Mouse (Mus musculus) left cerebral cortex, adult 18-20 months (tissue): Measurements from ENCODE around the gene Gm16442. TPM values are rescaled to one million over a fixed set of nuclear protein-coding genes. Genes with fewer than 3 reads are reported as not detected.
"Not testable (repeated sequence)": the region's sequence is repeated elsewhere in the genome, so short reads cannot be mapped to it uniquely, and the experiment has no call there.

Experiments used
- DNase-seq, 2 experiments: peaks; one replicate each; pipeline ENCODE4 v3.0.0; 2021 to 2022; ENCODE audit warnings: low spot score in 2 of 2, mixed read lengths in 1 of 2
- long read RNA-seq, 2 experiments: library from polyadenylated mRNA; stranded (forward); transcript quantifications; one replicate each; pipeline ENCODE4 v2.0.0; 2021
- total RNA-seq, 2 experiments: library from RNA; stranded (reverse); gene quantifications; 2 replicates each; pipeline ENCODE4 v1.2.3; 2021

The Gm16442 gene
- total RNA-seq = not detected
- long read RNA-seq, experiment 1 = 0 reads
- long read RNA-seq, experiment 2 = 0 reads

- not testable (repeated sequence) for DNase-seq
These were observed at the start of gene Gm16442 for GRCm38 (mm10) chr7:20122479-20122878. Gene Gm16442 (minus strand): TSS chr7:20122579.

- not testable (repeated sequence) for DNase-seq
These were observed 45.9 kb upstream of the Gm16442 start, which contains the start of gene Vmn1r94 for GRCm38 (mm10) chr7:20168277-20168676. Gene Vmn1r94 (minus strand): TSS chr7:20168377.

- not testable (repeated sequence) for DNase-seq
These were observed 16.6 kb upstream of the Gm16442 start, which contains the start of gene Vmn1r93 for GRCm38 (mm10) chr7:20138988-20139387. Gene Vmn1r93 (minus strand): TSS chr7:20139088.

- not testable (repeated sequence) for DNase-seq
These were observed 23.0 kb downstream of the Gm16442 start, which contains the start of gene Vmn1r91 for GRCm38 (mm10) chr7:20099380-20099779. Gene Vmn1r91 (plus strand): TSS chr7:20099680.

GRCm38 (mm10) chr7:20078118-20078517 lies 44.3 kb downstream of the Gm16442 start:
- not testable (repeated sequence) for DNase-seq

Other genes starting within 250 kb of the Gm16442 start
- gene Ceacam19, start 234.6 kb downstream of the Gm16442 start, total RNA-seq = not detected
- gene Pvr, start 201.4 kb downstream of the Gm16442 start, total RNA-seq = 10 to 100 TPM; 13.0 to 15.7 TPM
- not detected for gene Igsf23, start 171.8 kb downstream of the Gm16442 start, total RNA-seq
- gene Ceacam20, start 157.2 kb downstream of the Gm16442 start, total RNA-seq = not detected
- gene Nlrp9b, start 131.1 kb downstream of the Gm16442 start, total RNA-seq = not detected
- not detected for gene Vmn1r91, start 22.9 kb downstream of the Gm16442 start, total RNA-seq
- gene Vmn1r93, start 16.5 kb upstream of the Gm16442 start, total RNA-seq = not detected
- gene Vmn1r94, start 45.8 kb upstream of the Gm16442 start, total RNA-seq = not detected
- not detected for gene Vmn1r95, start 71.1 kb upstream of the Gm16442 start, total RNA-seq
- not detected for gene Gm6164, start 83.0 kb upstream of the Gm16442 start, total RNA-seq
- not detected for gene Gm4498, start 111.2 kb upstream of the Gm16442 start, total RNA-seq
- not detected for gene Gm5890, start 140.3 kb upstream of the Gm16442 start, total RNA-seq
- not detected for gene Gm4133, start 211.5 kb upstream of the Gm16442 start, total RNA-seq